Mouse (Mus musculus) fat pad, adult 2 months (tissue): ENCODE data around the gene Arhgef16.

Experiments used
- DNase-seq: peaks from one replicate; pipeline ENCODE4 v3.0.0-alpha.2; 2011; ENCODE audit warnings: low read depth, low spot score; ENCODE audit errors: extremely low read depth

Arhgef16 gene

GRCm38 (mm10) chr4:154294262-154294731, 7.2 kb downstream of the Arhgef16 start:
- no peak for DNase-seq

- no peak for DNase-seq
Observed at GRCm38 (mm10) chr4:154293735-154294201, 7.7 kb downstream of the Arhgef16 start.

DNA sequence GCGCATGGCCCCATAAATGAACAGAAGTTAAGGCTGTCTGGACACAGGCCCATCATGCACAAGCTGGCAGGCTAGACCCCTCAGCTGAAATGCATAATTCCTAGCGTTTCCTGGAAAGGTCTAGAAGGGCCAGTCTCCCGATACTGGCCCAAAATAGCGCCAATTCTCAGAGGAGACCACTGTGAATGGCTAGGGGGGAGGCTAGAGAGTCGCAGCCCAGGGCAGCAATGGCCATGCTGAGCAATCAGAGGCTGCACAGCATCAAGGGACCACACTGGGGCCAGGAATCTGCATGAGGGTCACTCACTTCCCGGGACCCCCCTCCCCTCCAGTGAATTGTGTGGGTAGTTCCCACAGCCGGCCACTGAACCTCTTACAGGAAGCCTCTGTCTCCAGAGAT, 17.8 kb downstream of the Arhgef16 start:
- DNase-seq = no peak

DNA sequence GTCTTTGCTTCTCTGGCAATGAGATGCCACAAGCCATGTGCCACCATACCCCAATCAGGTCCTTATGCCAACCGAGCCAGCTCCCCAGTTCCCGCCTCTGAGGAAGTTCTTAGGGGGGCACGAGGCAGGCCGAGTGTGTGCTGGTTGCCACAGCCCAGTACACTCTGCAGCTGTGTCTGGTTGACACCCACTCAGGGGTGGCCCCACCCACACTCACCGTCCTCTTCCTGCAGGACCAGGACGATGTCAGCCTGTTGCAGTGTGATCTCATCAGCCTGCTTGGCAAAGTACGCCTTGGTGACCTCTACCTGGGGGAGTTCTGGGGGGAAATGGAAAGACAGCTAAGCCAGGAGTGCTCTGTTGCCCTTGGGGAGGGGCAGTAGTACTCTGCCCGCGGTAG, 22.0 kb downstream of the Arhgef16 start:
- no peak for DNase-seq

DNA sequence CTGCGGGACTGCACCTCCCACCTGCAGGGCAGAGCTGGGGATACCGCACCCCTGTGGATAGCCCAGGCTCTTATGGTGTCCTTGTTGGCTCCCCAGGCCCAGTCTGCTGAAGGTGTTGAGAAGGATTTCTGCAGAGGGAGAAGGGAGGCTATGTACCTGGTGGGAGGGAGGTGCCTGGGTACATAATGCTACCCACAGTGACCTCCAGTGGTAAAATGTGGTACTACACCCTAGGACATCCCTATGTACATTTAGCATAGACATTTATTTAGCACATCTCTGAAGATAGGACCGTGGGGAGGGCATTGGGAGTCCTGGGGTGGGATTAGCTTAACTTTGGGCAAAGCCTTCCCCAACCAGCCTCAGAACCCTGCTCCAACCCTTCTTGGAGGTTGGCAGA, 28.5 kb downstream of the Arhgef16 start:
- DNase-seq = no peak

- DNase-seq = no peak
Observed at GRCm38 (mm10) chr4:154269520-154269919, 32.0 kb downstream of the Arhgef16 start.

DNA sequence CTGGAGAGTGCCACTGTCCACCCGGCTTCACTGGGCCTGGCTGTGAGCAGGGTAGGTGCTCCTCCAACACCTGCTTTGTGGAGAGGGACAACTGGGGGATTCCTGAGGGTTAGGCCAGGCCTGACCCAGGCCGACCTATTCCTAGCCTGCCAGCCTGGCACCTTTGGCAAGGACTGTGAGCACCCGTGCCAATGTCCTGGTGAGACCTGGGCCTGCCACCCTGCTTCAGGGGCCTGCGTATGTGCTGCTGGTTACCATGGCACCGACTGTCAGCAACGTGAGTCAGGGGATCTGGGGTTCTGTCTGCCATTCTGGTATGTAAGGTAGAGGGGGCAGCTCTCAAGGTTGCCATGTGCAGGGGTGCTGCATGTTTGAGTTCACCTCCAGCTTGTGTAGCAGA, 34.0 kb downstream of the Arhgef16 start:
- no peak for DNase-seq

DNA sequence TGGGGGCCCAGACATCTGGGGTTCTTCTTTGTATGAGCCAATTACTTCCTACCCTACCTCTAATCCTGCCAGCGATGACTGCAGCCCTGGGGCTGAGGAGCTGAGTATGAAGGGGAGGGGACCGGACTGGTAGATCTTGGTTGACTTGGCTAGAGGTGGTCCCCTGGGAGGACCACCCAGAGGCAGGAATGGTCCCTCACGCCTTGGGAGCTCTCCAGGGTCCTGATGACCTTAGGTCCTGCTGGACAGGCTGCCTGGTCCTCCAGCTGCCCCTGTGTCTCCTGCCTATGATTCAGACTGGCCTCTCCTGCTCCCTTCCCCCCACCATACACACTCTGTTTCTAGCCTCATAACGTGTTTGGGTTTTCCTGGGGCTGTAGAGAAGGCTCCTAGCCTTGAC, 39.4 kb downstream of the Arhgef16 start:
- no peak for DNase-seq

DNA sequence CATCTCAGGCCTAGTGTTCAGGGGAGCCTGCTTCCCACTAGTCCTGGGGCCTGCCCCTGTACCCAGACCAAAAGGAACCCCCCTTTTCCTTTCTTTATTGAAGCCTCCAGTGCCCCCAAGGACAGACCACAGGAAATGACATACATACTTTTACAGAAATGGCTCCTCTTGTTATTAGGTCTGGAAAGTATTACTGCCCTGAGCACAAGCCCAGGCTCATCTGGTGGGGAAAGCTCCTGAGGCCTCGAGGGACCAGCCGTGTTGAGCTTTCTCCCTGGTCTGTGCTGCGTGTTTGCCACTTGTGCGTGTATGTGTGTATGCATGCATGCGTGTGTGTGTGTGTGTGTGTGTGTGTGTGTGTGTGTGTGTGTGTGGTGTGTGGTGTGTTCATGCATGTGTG, 40.7 kb downstream of the Arhgef16 start:
- no peak for DNase-seq

- DNase-seq = no peak
Observed at GRCm38 (mm10) chr4:154252537-154253255, 48.8 kb downstream of the Arhgef16 start.

DNA sequence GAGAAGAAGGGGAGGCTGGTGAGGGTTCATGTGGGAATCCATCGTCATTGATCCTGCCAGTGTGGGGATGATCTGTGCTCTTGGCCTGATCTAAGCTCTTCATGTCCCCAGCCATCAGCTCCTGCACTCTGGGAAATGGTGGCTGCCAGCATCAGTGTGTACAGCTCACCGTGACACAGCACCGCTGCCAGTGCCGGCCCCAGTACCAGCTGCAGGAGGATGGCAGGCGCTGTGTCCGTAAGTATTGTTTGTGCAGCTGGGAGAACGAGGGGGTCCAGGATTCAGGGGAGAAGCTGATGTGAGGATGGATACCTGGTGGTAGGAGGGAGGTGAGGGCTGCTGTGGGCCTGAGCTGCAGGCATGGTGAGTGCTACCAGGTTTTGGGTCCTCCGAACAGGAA, 52.2 kb downstream of the Arhgef16 start:
- DNase-seq = no peak

DNA sequence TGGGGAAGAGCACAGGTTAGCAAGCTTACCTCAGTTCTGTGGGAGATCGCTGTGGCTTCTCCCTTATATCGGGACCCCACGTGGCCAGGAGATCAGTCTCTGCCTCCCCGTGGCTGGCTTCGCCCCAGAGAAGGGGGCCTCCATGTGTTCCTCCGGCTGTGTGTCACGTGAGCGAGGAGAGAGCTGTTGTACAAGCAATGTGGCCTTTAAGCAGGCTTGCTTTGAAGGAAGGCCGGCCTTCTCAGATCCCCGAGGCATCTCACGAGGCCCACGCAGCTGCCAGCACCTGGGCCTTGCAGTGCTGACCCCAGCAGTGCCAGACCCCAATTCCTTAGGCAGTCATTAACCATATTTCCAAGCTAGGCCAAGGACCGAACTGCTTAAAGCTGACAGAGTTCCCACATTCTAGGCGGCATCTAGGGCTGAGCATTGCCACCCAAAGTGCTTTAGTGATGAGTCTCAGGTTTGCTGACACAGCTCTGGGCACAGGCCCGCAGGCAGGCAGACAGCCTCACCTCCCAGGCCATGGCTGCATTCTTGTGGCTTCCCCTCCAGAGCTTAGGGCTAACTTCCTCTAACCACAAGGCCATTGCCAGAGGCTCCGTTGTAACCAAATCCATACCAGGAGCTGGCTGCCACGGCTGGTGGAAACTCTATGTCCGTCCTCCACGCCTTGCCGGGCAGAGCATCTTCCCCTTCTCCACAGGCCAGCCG, 53.2 kb downstream of the Arhgef16 start:
- DNase-seq = no peak

GRCm38 (mm10) chr4:154247207-154248091, 54.0 kb downstream of the Arhgef16 start:
- no peak for DNase-seq

GRCm38 (mm10) chr4:154246115-154247040, 55.1 kb downstream of the Arhgef16 start:
- DNase-seq = peak; percentile 91

GRCm38 (mm10) chr4:154245342-154245741, 56.1 kb downstream of the Arhgef16 start:
- DNase-seq = no peak

GRCm38 (mm10) chr4:154240608-154241007, 60.9 kb downstream of the Arhgef16 start:
- no peak for DNase-seq

GRCm38 (mm10) chr4:154239199-154239598, 62.3 kb downstream of the Arhgef16 start:
- DNase-seq = peak; percentile 59

DNA sequence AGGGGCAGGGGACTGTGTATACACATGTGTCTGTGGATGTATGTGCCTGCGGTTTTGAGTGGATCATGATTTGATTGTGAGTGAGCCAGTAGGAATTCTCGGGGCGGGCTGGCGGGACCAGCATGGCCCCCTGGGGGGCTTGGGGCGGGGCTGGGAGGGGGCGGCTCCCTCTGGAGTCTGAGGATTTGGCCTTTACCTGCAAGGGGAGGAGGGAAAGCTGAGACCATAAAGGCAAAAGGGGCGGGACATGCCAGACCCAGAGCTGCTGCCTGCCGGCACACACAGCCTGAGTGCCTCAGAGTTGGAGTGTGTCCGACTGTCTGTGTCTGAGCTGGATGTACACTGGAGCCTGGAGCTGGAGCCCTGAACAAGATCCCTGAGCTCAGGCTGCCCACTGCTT, 64.2 kb downstream of the Arhgef16 start:
- no peak for DNase-seq

DNA sequence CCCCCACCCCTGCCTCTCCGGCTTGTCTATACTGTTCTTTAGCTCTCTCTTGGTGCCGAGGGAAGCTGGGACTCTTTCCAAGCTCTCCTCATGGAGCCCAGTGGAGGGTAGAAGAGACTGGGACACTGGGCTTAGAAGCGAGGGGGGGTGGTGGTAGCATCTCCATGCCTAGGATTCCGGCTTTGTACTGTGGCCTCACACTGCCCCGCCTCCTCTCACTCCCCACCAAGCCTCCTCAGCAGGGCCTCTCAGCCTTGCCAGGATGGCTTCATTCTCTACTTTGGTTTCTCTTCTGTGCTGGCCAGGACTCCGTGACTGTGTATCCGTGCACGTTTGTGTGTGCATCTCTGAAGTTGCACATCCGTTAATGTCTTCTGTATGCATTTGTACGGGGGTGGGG, 64.6 kb downstream of the Arhgef16 start:
- DNase-seq = no peak

DNA sequence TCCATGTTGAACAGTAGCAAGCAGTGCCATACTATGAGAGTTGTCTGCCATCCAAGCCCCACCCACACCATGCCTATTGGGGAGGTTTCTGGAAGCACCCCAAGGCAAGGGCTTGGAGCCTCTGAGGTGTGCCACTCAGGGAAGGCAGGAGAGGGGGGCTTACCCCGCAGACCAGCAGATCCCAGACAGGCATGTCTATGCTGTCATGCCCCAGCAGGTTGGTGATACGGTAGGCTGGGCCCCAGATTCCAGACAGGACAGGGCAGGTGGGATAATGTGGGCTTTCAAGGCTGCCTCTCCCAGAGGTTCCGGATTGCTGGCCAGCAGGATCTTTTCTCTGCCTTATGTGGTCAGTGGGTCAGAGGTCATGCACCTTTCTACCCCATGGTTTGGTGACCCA, 65.5 kb downstream of the Arhgef16 start:
- DNase-seq = no peak
